In genomic region chr5:146793630-146794083, GRCm38 (mm10) we compare ENCODE assay signal across 8 mouse cellular contexts. TPM values are rescaled to one million over a fixed set of nuclear protein-coding genes. Genes with fewer than 3 reads are reported as not detected.
A peak's percentile ranks its signal among the peaks of the same experiment; 100 is the strongest.
DNase-seq lines count a peak whose midpoint lies in the region; ATAC-seq and TF ChIP-seq lines count a peak whose summit lies in the region.

No protein-coding gene starts in this region.

- peak overlapping the region; percentile 97 for H3K9ac ChIP-seq in kidney, embryonic 16.5 days (replicated peaks; ENCODE audit: low read length)
- peak overlapping the region; percentile 97 for H3K9ac ChIP-seq in hindbrain, embryonic 15.5 days
- peak overlapping the region; percentile 95 for H3K9ac ChIP-seq in midbrain, embryonic 16.5 days (ENCODE audit: low read depth, low read length)

- no peak for TF ChIP-seq POLR2A in bone marrow, adult 2 months (IDR thresholded peaks at IDR 0.05; ENCODE audit: borderline replicate concordance, control insufficient read depth, low read depth, low read length)

- WGBS in kidney, embryonic 16.5 days, result 2% methylated on average over 18 of the region's 18 CpGs
- under 1% methylated on average over 18 of the region's 18 CpGs for WGBS in bone marrow, adult 2 months
- 4% methylated on average over 18 of the region's 18 CpGs for WGBS in hindbrain, embryonic 15.5 days
- 4% methylated on average over 18 of the region's 18 CpGs for WGBS in midbrain, embryonic 16.5 days

- no peak for DNase-seq in kidney, adult 18-20 months
- no peak for DNase-seq in urinary bladder, adult 2 months (ENCODE audit: low spot score)
- no peak for DNase-seq in embryo, embryonic 10 days (ENCODE audit: low spot score)
- DNase-seq in layer of hippocampus, postnatal 14 days (ENCODE audit: low spot score in 2 of 2), result no peak

- peak overlapping the region; percentile 94 for H3K27ac ChIP-seq in kidney, embryonic 16.5 days (ENCODE audit: low read length)
- H3K27ac ChIP-seq in bone marrow, adult 2 months (ENCODE audit: control insufficient read depth, insufficient read depth, low read depth, low read length, poor library complexity), result peak overlapping the region; percentile 92
- peak overlapping the region; percentile 87 for H3K27ac ChIP-seq in hindbrain, embryonic 15.5 days (replicated peaks)
- H3K27ac ChIP-seq in midbrain, embryonic 16.5 days (ENCODE audit: low read length), result peak overlapping the region; percentile 86

- peak overlapping the region; percentile 98 for H3K4me3 ChIP-seq in kidney, embryonic 16.5 days (ENCODE audit: low read length)
- H3K4me3 ChIP-seq in bone marrow, adult 2 months (replicated peaks; ENCODE audit: control insufficient read depth, low read depth, low read length), result peak overlapping the region; percentile 80
- peak overlapping the region; percentile 93 for H3K4me3 ChIP-seq in hindbrain, embryonic 15.5 days
- H3K4me3 ChIP-seq in midbrain, embryonic 16.5 days (ENCODE audit: low read depth, low read length), result peak overlapping the region; percentile 99

- TF ChIP-seq CTCF in bone marrow, adult 2 months (IDR thresholded peaks at IDR 0.05; ENCODE audit: control insufficient read depth, insufficient read depth, low read length), result no peak

- H3K9me3 ChIP-seq in kidney, embryonic 16.5 days (ENCODE audit: low read length), result no peaks in the 10 kb centered on the region
- no peaks in the 10 kb centered on the region for H3K9me3 ChIP-seq in hindbrain, embryonic 15.5 days
- no peaks in the 10 kb centered on the region for H3K9me3 ChIP-seq in midbrain, embryonic 16.5 days (replicated peaks; ENCODE audit: control insufficient read depth, low read length, poor library complexity, severe bottlenecking)

- H3K4me1 ChIP-seq in kidney, embryonic 16.5 days (ENCODE audit: insufficient read depth, low read length), result peaks cover 48% of the 10 kb centered on the region
- peaks cover 2% of the 10 kb centered on the region for H3K4me1 ChIP-seq in bone marrow, adult 2 months (ENCODE audit: control insufficient read depth, insufficient read depth, low read length)
- H3K4me1 ChIP-seq in hindbrain, embryonic 15.5 days (replicated peaks), result peaks cover 39% of the 10 kb centered on the region
- peaks cover 33% of the 10 kb centered on the region for H3K4me1 ChIP-seq in midbrain, embryonic 16.5 days (ENCODE audit: control insufficient read depth, insufficient read depth, low read length)

- H3K4me2 ChIP-seq in kidney, embryonic 16.5 days (replicated peaks; ENCODE audit: low read depth, low read length), result peak overlapping the region; percentile 79
- peak overlapping the region; percentile 89 for H3K4me2 ChIP-seq in hindbrain, embryonic 15.5 days
- peak overlapping the region; percentile 90 for H3K4me2 ChIP-seq in midbrain, embryonic 16.5 days (ENCODE audit: low read length)

- ATAC-seq in kidney, embryonic 16.5 days (ENCODE audit: low FRiP score, low TSS enrichment), result no peak
- ATAC-seq in hindbrain, embryonic 15.5 days (ENCODE audit: low FRiP score, low read depth), result no peak
- ATAC-seq in midbrain, embryonic 16.5 days, result no peak

- H3K36me3 ChIP-seq in kidney, embryonic 16.5 days (ENCODE audit: insufficient read depth, low read length), result no peaks in the 10 kb centered on the region
- no peaks in the 10 kb centered on the region for H3K36me3 ChIP-seq in hindbrain, embryonic 15.5 days
- no peaks in the 10 kb centered on the region for H3K36me3 ChIP-seq in midbrain, embryonic 16.5 days (ENCODE audit: control insufficient read depth, insufficient read depth, low read length)

- H3K27me3 ChIP-seq in kidney, embryonic 16.5 days (ENCODE audit: insufficient read depth, low read length), result no peaks in the 10 kb centered on the region
- no peaks in the 10 kb centered on the region for H3K27me3 ChIP-seq in hindbrain, embryonic 15.5 days
- no peaks in the 10 kb centered on the region for H3K27me3 ChIP-seq in midbrain, embryonic 16.5 days (ENCODE audit: control insufficient read depth, insufficient read depth, low read depth, low read length)

RNA-seq across cellular contexts. Expression of gene Usp12, which starts 1.1 kb away (rescaled TPM):
- polyA plus RNA-seq in kidney, embryonic 16.5 days (2015; fragmentation: Nextera tagmentation; extraction: Ambion mirVana), result 22.1 and 23.0 TPM in 2 replicates
- 11.9 and 15.0 TPM in 2 replicates for polyA plus RNA-seq in bone marrow, adult 2 months (2011; ENCODE audit: insufficient read depth, insufficient read length, low replicate concordance, missing spikeins)
- polyA plus RNA-seq in hindbrain, embryonic 15.5 days (2015; fragmentation: Nextera tagmentation; extraction: Ambion mirVana), result 16.2 and 17.1 TPM in 2 replicates
- polyA plus RNA-seq in midbrain, embryonic 16.5 days (2015; fragmentation: Nextera tagmentation; extraction: Ambion mirVana), result 14.5 and 16.6 TPM in 2 replicates
- polyA plus RNA-seq in urinary bladder, adult 2 months (2012; rRNA removed), result 16.6 and 20.9 TPM in 2 replicates
- total RNA-seq in layer of hippocampus, postnatal 14 days (2021), result 10 to 100 TPM; 59.6 to 60.6 TPM

RNA-seq across cellular contexts. Expression of gene Rpl21, which starts 39.0 kb away (rescaled TPM):
- polyA plus RNA-seq in kidney, embryonic 16.5 days (2015; fragmentation: Nextera tagmentation; extraction: Ambion mirVana), result 457 and 459 TPM in 2 replicates
- polyA plus RNA-seq in bone marrow, adult 2 months (2011; ENCODE audit: insufficient read depth, insufficient read length, low replicate concordance, missing spikeins), result 73.8 and 107 TPM in 2 replicates
- polyA plus RNA-seq in hindbrain, embryonic 15.5 days (2015; fragmentation: Nextera tagmentation; extraction: Ambion mirVana), result 312 and 347 TPM in 2 replicates
- polyA plus RNA-seq in midbrain, embryonic 16.5 days (2015; fragmentation: Nextera tagmentation; extraction: Ambion mirVana), result 300 and 310 TPM in 2 replicates
- polyA plus RNA-seq in urinary bladder, adult 2 months (2012; rRNA removed), result 587 and 829 TPM in 2 replicates
- total RNA-seq in layer of hippocampus, postnatal 14 days (2021), result 100 to 1,000 TPM; 204 to 212 TPM

RNA-seq across cellular contexts. Expression of gene Rasl11a, which starts 51.2 kb away (rescaled TPM):
- 90.6 and 100 TPM in 2 replicates for polyA plus RNA-seq in kidney, embryonic 16.5 days (2015; fragmentation: Nextera tagmentation; extraction: Ambion mirVana)
- not detected in 2 replicates for polyA plus RNA-seq in bone marrow, adult 2 months (2011; ENCODE audit: insufficient read depth, insufficient read length, low replicate concordance, missing spikeins)
- polyA plus RNA-seq in hindbrain, embryonic 15.5 days (2015; fragmentation: Nextera tagmentation; extraction: Ambion mirVana), result 9.3 and 9.9 TPM in 2 replicates
- 10.2 and 10.8 TPM in 2 replicates for polyA plus RNA-seq in midbrain, embryonic 16.5 days (2015; fragmentation: Nextera tagmentation; extraction: Ambion mirVana)
- polyA plus RNA-seq in urinary bladder, adult 2 months (2012; rRNA removed), result 15.1 and 24.8 TPM in 2 replicates
- total RNA-seq in layer of hippocampus, postnatal 14 days (2021), result 10 to 100 TPM; 22.6 to 25.5 TPM
